Mouse (Mus musculus) cerebellum, adult 2 months (tissue): ENCODE results near the gene C530025M09Rik. TPM values are rescaled to one million over a fixed set of nuclear protein-coding genes. Genes with fewer than 3 reads are reported as not detected.

Source experiments
- DNase-seq, 2 experiments: peaks; one replicate each; pipeline ENCODE4 v3.0.0; 2021
- H3K27ac ChIP-seq: fragments of 200-500 bp; 2 replicates; pipeline ENCODE4 v1.5.1; 2012; ENCODE audit warnings: low read length, control low read depth, inconsistent platforms; ENCODE audit not compliant: insufficient read depth
- H3K27me3 ChIP-seq: fragments of 200-500 bp; 2 replicates; pipeline ENCODE4 v1.6.1; 2012; ENCODE audit warnings: inconsistent platforms, mild to moderate bottlenecking, low read length, moderate library complexity; ENCODE audit not compliant: control insufficient read depth, insufficient read depth
- H3K4me1 ChIP-seq: fragments of 200-500 bp; 2 replicates; pipeline ENCODE4 v1.6.1; 2011; ENCODE audit warnings: low read length; ENCODE audit not compliant: control insufficient read depth, insufficient read depth
- H3K4me3 ChIP-seq: fragments of 200-500 bp; replicated peaks from 2 replicates; pipeline ENCODE3; 2011; ENCODE audit warnings: mild to moderate bottlenecking, low read depth, low read length, control low read depth; ENCODE audit not compliant: insufficient read depth
- CTCF ChIP-seq: fragments of 200-500 bp; IDR thresholded peaks from 2 replicates; pipeline ENCODE4 v1.5.1; 2011; ENCODE audit warnings: low read depth, mild to moderate bottlenecking, control low read depth, low read length, moderate library complexity, borderline replicate concordance; ENCODE audit not compliant: insufficient read depth
- POLR2A ChIP-seq: fragments of 200-500 bp; IDR thresholded peaks from 2 replicates; pipeline ENCODE4 v1.6.1; 2011; ENCODE audit warnings: low read length, control low read depth, borderline replicate concordance; ENCODE audit not compliant: insufficient read depth
- WGBS: fragments of 180-500 bp; shearing (Covaris S2); methylation state at CpG from one replicate; pipeline ENCODE4 v1.1.7; 2018; 5-methylcytosine and 5-hydroxymethylcytosine counted together
- polyA plus RNA-seq: library from polyadenylated mRNA; depleted of rRNA; stranded (reverse); fragments of >200 nt; gene quantifications from 2 replicates; pipeline ENCODE4 v1.2.3, GENCODE M21; 2012

C530025M09Rik gene
- polyA plus RNA-seq, 1 experiment, result 0.18 TPM

DNA sequence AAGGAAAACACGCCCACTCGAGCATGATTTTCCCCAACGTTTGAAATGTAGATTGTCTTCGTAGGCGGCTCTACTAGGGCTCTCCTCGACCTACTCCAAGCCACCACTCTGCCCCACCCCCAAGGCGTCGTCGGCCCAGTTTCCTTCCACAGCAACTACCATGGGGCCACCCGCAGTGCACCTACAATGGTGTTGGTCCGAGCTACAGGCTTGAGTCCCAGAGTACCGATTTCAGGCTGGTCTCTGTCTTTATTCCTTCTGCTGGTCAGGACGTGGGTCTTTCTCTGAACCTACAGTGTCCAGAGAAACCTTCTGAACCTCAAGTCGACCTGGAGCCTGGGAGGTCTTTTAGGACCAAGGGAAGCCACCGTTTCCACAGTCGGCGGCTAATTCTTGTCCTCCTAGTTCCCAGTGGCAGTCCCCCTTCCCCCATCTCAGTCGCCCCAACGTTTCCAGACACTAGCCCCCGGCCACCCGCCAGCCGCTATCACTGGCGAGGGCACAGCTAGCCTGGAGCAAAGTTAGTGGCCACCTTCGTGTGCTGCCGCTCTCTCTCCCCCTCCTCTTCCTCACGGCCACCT, 968 bp downstream of the C530025M09Rik start:
- 9% methylated on average over 26 of the region's 26 CpGs for WGBS
- Histone ChIP-seq H3K4me3 (peak overlapping the region; percentile 89), H3K4me1 (no peaks in the 10 kb centered on the region), H3K27ac (no peak overlapping the region; the same call in 1 of the 2 replicates), H3K27me3 (no peaks in the 10 kb centered on the region)
- TF ChIP-seq POLR2A, result no peak
- TF ChIP-seq CTCF, result no peak
- DNase-seq, result peak; percentile 60 to 63

DNA sequence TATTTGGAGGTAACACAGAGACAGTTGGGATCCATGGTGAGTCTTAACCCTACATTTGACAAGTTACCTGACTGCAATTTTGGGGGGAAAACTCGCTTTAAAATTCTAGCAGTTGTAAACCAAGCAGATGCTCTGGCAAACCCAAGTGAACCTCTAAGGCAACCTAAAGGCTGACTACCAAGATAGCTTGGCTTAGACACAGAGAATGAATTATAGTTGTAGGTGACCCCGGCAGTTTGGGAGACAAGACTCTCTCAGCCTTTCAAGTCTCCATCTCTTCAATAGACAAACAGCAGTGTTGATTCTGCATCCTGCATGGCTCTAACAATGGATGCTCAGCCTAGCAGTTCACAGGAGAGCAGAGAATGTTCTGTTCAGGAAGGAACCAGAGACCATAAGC, 2.1 kb downstream of the C530025M09Rik start, which contains the start of gene Syndig1:
Gene Syndig1, plus strand, starts transcription at position 301 of the 400 bp plus-strand sequence.
- TF ChIP-seq CTCF, result no peak
- Histone ChIP-seq H3K27me3 (no peaks in the 10 kb centered on the region), H3K4me3 (peak within 1 kb of the TSS; percentile 89), H3K27ac (no peak within 1 kb of the TSS), H3K4me1 (no peaks in the 10 kb centered on the region)
- no peak for DNase-seq
- WGBS, result 89% methylated on average over 2 of the region's 2 CpGs

DNA sequence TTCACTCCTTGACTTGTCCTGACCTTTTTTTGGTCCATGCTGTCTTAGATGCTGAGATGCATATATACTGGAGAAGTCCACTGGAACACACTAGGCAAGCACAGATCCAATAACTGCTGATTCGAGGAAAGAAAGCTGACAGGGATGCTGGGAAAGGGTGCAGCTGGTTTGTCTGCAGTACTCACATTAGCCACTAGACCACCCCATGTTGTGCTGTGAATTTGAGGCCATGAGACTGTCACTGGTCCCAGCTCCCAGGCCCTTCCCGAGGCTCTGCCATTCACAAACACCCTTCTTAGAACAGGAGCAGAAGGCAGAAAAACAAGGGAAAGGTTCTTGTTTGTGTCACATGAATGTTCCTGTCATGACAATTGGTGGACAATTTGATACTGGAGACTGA, 10.8 kb downstream of the C530025M09Rik start:
- 56% methylated on average over 2 of the region's 2 CpGs for WGBS
- no peaks in the 10 kb centered on the region for H3K4me1 ChIP-seq
- no peak for DNase-seq
- H3K27ac ChIP-seq, result no peak overlapping the region
- H3K27me3 ChIP-seq, result no peaks in the 10 kb centered on the region
- TF ChIP-seq CTCF (peak; percentile 13; the same call in 1 of the 2 replicates), POLR2A (no peak)
- H3K4me3 ChIP-seq, result no peak overlapping the region

DNA sequence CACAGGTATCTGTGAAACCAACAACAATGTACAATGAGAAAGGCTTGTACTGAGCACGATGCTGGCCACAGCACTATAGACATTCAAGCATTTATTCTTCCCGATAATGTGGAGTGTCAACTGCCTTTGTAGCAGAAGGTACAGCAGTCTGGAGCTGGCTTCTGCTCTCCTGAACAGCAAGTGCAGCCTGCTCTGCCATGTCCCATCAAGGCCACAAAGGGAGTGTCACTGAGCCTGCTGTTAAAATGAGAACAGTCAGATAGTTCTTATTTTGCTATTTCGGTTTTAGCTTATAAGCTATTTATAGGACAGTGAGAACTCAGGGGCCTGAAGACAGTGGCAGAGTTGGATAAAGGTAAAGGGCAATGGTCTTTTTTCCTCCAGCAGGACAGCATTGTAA, 11.3 kb downstream of the C530025M09Rik start:
- no peak for TF ChIP-seq POLR2A
- no peak for TF ChIP-seq CTCF
- 65% methylated on average over 3 of the region's 3 CpGs for WGBS
- H3K27ac ChIP-seq, result no peak overlapping the region
- no peaks in the 10 kb centered on the region for H3K4me1 ChIP-seq
- H3K27me3 ChIP-seq, result no peaks in the 10 kb centered on the region
- H3K4me3 ChIP-seq, result no peak overlapping the region
- no peak for DNase-seq

DNA sequence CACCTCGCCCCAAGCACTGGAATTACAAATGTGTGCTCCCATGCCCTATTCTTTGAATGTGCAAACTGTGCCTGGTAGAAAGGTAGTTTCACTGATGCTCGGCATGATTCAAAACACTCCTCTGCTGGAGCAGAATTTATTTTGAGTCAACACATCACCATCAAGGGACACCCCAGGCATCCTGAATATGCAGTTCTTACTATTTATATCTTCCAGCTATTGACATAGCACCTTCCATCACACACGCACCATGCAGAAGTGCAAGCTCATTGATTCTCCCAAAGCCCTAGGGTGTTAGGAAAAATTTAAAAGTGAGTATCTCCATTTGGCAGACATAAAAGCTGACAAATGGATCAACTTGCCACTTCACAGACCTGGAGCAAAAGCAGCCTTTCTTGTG, 12.6 kb downstream of the C530025M09Rik start:
- TF ChIP-seq CTCF (no peak), POLR2A (no peak)
- DNase-seq, result no peak

DNA sequence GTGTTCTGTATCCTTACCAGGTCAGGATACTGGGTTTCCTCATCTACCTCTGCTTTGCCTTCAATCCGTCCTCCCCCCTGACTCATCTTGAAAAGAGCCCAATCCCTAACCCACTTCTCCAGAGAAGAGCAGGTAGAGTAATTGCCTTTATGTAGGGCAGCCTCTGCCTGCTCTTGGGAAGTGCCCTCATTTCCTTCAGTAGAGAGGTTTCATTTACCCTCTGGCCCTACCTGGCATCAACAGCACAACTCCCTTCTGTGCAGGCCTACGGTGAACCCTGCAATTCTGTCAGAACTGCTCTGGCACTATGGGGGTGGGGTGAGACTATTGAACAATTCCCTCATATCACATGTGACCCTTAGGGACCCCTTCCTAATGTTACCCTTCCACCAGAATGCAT, 18.1 kb downstream of the C530025M09Rik start:
- Histone ChIP-seq H3K4me1 (no peaks in the 10 kb centered on the region), H3K27ac (no peak overlapping the region), H3K4me3 (no peak overlapping the region), H3K27me3 (no peaks in the 10 kb centered on the region)
- peak in 1 of 2 experiments; percentile 37 for DNase-seq
- TF ChIP-seq CTCF, result no peak
- TF ChIP-seq POLR2A, result no peak
- WGBS, result 79% methylated on average over 2 of the region's 2 CpGs

More for the DNA sequence above, 12.6 kb downstream of the C530025M09Rik start:
- no peak overlapping the region for H3K4me3 ChIP-seq
- no peak overlapping the region for H3K27ac ChIP-seq
- 86% methylated on average over 3 of the region's 3 CpGs for WGBS
- no peaks in the 10 kb centered on the region for H3K27me3 ChIP-seq
- no peaks in the 10 kb centered on the region for H3K4me1 ChIP-seq

DNA sequence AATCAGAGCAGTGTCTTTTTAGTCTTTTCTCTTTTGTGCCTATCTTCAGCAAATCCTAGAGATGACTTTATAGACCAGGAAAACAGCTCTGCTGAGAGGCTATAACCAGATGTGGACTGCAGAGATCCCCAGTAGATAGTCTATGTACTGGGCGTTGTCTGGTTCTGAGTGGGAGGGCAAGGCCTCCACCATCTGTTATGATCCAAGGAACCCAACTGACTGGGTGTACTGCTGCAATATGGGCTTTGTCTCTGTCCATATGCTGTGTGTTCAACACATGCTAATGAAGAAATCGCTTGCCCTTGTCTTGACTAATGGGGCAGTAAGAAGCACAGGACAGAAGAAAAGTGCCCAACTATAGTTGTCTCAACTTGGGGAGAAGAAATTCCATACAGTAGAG, 25.8 kb downstream of the C530025M09Rik start:
- no peak overlapping the region for H3K27ac ChIP-seq
- H3K4me1 ChIP-seq, result no peaks in the 10 kb centered on the region
- WGBS, result 44% methylated on average over 2 of the region's 2 CpGs
- no peaks in the 10 kb centered on the region for H3K27me3 ChIP-seq
- TF ChIP-seq POLR2A (no peak), CTCF (no peak)
- no peak for DNase-seq
- no peak overlapping the region for H3K4me3 ChIP-seq

DNA sequence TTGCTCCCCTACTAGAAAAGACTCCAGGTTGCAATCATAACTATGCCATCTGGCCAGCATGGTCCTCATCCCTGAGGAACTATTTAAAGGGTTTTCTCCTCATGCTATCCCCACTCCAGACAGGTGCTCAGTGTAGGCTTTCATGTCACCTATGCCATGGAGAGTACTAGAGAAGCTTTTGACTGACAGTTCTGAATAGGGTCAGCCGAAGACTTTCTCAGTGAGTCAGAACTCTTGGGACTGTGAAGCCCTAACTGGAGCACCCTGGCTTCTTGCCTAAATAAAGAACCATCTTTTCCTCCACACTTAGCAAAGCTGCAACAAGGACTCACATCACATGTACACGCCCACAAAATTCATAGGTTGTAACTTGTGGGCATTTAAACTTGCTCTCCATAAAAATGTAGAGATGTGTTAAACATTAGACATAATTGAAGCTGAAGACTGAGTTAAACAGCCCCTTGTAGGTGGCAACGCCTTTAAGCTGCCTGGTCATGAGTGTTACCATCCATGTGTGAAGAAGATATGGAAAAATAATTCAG, 26.3 kb downstream of the C530025M09Rik start:
- TF ChIP-seq POLR2A (no peak), CTCF (no peak)
- H3K27me3 ChIP-seq, result no peaks in the 10 kb centered on the region
- H3K4me1 ChIP-seq, result no peaks in the 10 kb centered on the region
- WGBS, result 88% methylated on average over 3 of the region's 3 CpGs
- H3K27ac ChIP-seq, result no peak overlapping the region
- no peak overlapping the region for H3K4me3 ChIP-seq
- DNase-seq, result no peak
